Mouse (Mus musculus): ENCODE measurements around the gene Apol10a. TPM values are rescaled to one million over a fixed set of nuclear protein-coding genes. Genes with fewer than 3 reads are reported as not detected.
"Not testable (repeated sequence)": the region's sequence is repeated elsewhere in the genome, so short reads cannot be mapped to it uniquely, and the experiment has no call there.

Gene Apol10a
- polyA plus RNA-seq (2012; rRNA removed), result 0.28 and 0.38 TPM in 2 replicates

- H3K4me1 ChIP-seq (ENCODE audit: control insufficient read depth, insufficient read depth, low read length); H3K27me3 ChIP-seq (ENCODE audit: control insufficient read depth, insufficient read depth, low read length); H3K27ac ChIP-seq (ENCODE audit: control insufficient read depth, insufficient read depth, low read depth, low read length); H3K36me3 ChIP-seq (ENCODE audit: control insufficient read depth, insufficient read depth, low read length); H3K4me3 ChIP-seq (ENCODE audit: control insufficient read depth, low read depth, low read length): not testable (repeated sequence)
Observed at GRCm38 (mm10) chr15:77476693-77477092, at the start of gene Apol10a. Gene Apol10a, plus strand, starts transcription at chr15:77477047.

DNA sequence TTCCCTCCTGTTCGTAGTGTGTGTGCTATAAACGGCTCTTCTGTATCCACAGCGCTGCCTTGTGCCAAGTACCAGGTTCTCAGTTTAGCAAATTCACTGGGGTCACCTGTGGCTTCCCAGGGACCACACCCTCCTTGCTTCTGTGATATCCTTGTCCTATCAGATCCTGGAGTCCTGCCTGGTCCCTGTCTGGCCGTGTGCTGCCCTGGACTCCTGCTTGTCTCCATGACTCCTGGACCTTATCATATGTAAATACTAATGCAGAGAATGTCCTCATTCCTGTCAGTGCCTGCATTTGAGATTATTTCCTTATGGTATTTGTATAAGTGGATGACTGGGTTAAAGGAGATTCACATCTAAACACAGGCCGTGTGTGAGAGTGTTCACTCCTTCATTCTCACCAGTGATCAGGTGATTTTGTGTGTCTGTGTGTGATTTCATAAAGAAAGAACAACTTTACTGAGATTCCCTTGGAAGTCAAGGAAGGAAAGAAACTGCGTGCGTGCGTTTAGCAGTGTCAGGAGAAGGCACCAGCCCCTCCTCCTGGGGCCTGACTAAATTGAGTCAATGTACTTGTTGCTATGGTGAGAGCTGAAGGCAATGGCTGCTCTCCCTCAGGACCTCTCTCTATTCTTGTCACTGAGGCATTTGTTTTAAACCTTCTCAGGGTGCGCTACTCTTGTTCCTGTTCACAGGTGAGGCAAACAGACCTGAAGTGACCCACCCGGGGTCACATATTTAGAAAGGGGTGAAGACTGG, 48.0 kb upstream of the Apol10a start:
- peak overlapping the region; percentile 74 for H3K4me3 ChIP-seq (ENCODE audit: control insufficient read depth, low read depth, low read length)
- H3K36me3 ChIP-seq (ENCODE audit: control insufficient read depth, insufficient read depth, low read length); H3K27ac ChIP-seq (ENCODE audit: control insufficient read depth, insufficient read depth, low read depth, low read length); H3K27me3 ChIP-seq (ENCODE audit: control insufficient read depth, insufficient read depth, low read length); H3K4me1 ChIP-seq (ENCODE audit: control insufficient read depth, insufficient read depth, low read length): not testable (repeated sequence)

GRCm38 (mm10) chr15:77444746-77445145, 32.1 kb upstream of the Apol10a start:
- not testable (repeated sequence) for H3K27me3 ChIP-seq (ENCODE audit: control insufficient read depth, insufficient read depth, low read length); H3K4me1 ChIP-seq (ENCODE audit: control insufficient read depth, insufficient read depth, low read length); H3K4me3 ChIP-seq (ENCODE audit: control insufficient read depth, low read depth, low read length); H3K36me3 ChIP-seq (ENCODE audit: control insufficient read depth, insufficient read depth, low read length); H3K27ac ChIP-seq (ENCODE audit: control insufficient read depth, insufficient read depth, low read depth, low read length)

DNA sequence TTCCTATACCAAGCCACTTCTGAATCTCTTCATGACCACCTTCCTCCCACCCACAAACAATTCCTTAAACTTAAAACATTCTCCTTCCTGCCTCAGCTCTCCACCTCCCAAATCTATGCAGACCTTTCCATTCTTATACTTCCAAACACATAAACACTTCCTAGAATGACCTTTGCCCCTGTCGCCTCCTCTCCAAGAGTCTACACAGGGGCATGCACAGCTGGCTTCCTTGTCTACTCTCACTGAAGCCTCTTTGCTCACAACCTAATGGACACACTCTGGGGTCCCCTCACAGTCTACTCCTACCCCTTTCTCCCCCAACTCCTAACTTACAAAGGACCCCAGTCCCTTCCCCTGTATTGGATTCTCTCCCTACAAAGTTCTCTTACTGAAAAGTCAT, 31.2 kb upstream of the Apol10a start:
- not testable (repeated sequence) for H3K27ac ChIP-seq (ENCODE audit: control insufficient read depth, insufficient read depth, low read depth, low read length); H3K27me3 ChIP-seq (ENCODE audit: control insufficient read depth, insufficient read depth, low read length); H3K36me3 ChIP-seq (ENCODE audit: control insufficient read depth, insufficient read depth, low read length); H3K4me3 ChIP-seq (ENCODE audit: control insufficient read depth, low read depth, low read length); H3K4me1 ChIP-seq (ENCODE audit: control insufficient read depth, insufficient read depth, low read length)

GRCm38 (mm10) chr15:77447392-77447791, 29.5 kb upstream of the Apol10a start, which contains the start of gene Apol7b:
Gene Apol7b, minus strand, starts transcription at chr15:77447492.
- H3K27me3 ChIP-seq (ENCODE audit: control insufficient read depth, insufficient read depth, low read length); H3K27ac ChIP-seq (ENCODE audit: control insufficient read depth, insufficient read depth, low read depth, low read length); H3K4me3 ChIP-seq (ENCODE audit: control insufficient read depth, low read depth, low read length); H3K4me1 ChIP-seq (ENCODE audit: control insufficient read depth, insufficient read depth, low read length); H3K36me3 ChIP-seq (ENCODE audit: control insufficient read depth, insufficient read depth, low read length): not testable (repeated sequence)

- TF ChIP-seq CTCF (IDR thresholded peaks at IDR 0.05; ENCODE audit: control insufficient read depth, insufficient read depth, insufficient replicate concordance, low read depth, low read length), result peak; percentile 18; the same call in 1 of the 2 replicates
- not testable (repeated sequence) for H3K4me3 ChIP-seq (ENCODE audit: control insufficient read depth, low read depth, low read length); H3K27me3 ChIP-seq (ENCODE audit: control insufficient read depth, insufficient read depth, low read length); H3K27ac ChIP-seq (ENCODE audit: control insufficient read depth, insufficient read depth, low read depth, low read length); H3K4me1 ChIP-seq (ENCODE audit: control insufficient read depth, insufficient read depth, low read length); H3K36me3 ChIP-seq (ENCODE audit: control insufficient read depth, insufficient read depth, low read length)
Observed at GRCm38 (mm10) chr15:77449927-77450326, 26.9 kb upstream of the Apol10a start.

GRCm38 (mm10) chr15:77474699-77475390, 2.0 kb upstream of the Apol10a start:
- H3K4me1 ChIP-seq (ENCODE audit: control insufficient read depth, insufficient read depth, low read length); H3K4me3 ChIP-seq (ENCODE audit: control insufficient read depth, low read depth, low read length); H3K27me3 ChIP-seq (ENCODE audit: control insufficient read depth, insufficient read depth, low read length); H3K27ac ChIP-seq (ENCODE audit: control insufficient read depth, insufficient read depth, low read depth, low read length); H3K36me3 ChIP-seq (ENCODE audit: control insufficient read depth, insufficient read depth, low read length): not testable (repeated sequence)

- no peak overlapping the region for H3K4me3 ChIP-seq (ENCODE audit: control insufficient read depth, low read depth, low read length)
Observed at GRCm38 (mm10) chr15:77482140-77482794, 5.4 kb downstream of the Apol10a start.

DNA sequence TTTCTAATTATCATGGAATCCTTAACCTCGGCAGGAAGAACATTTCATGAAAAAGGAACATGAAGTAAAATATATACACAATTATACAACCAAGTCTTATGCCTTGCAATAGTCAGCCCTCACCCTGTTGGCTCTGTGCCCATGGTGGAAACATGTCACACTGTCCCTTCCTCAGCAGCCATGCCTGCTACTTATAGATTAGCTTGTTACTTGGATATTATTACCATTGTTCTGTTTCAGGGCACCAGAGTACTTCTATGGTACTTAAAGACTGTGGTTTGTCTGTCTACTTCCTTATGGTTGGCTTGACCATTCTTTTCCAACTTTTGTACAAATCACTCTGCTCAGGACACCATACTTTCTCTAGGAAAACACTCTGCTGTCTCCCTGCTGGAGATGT, 16.3 kb downstream of the Apol10a start:
- not testable (repeated sequence) for H3K4me3 ChIP-seq (ENCODE audit: control insufficient read depth, low read depth, low read length); H3K27me3 ChIP-seq (ENCODE audit: control insufficient read depth, insufficient read depth, low read length); H3K27ac ChIP-seq (ENCODE audit: control insufficient read depth, insufficient read depth, low read depth, low read length); H3K4me1 ChIP-seq (ENCODE audit: control insufficient read depth, insufficient read depth, low read length); H3K36me3 ChIP-seq (ENCODE audit: control insufficient read depth, insufficient read depth, low read length)

More at GRCm38 (mm10) chr15:77482140-77482794, 5.4 kb downstream of the Apol10a start:
- Histone ChIP-seq H3K4me1 (ENCODE audit: control insufficient read depth, insufficient read depth, low read length) (no peaks in the 10 kb centered on the region), H3K27me3 (ENCODE audit: control insufficient read depth, insufficient read depth, low read length) (no peaks in the 10 kb centered on the region), H3K27ac (ENCODE audit: control insufficient read depth, insufficient read depth, low read depth, low read length) (no peak overlapping the region), H3K36me3 (ENCODE audit: control insufficient read depth, insufficient read depth, low read length) (no peaks in the 10 kb centered on the region)
- TF ChIP-seq CTCF (IDR thresholded peaks at IDR 0.05; ENCODE audit: control insufficient read depth, insufficient read depth, insufficient replicate concordance, low read depth, low read length), result no peak
- TF ChIP-seq POLR2A (IDR thresholded peaks at IDR 0.05; ENCODE audit: control insufficient read depth, low read depth, low read length), result no peak

DNA sequence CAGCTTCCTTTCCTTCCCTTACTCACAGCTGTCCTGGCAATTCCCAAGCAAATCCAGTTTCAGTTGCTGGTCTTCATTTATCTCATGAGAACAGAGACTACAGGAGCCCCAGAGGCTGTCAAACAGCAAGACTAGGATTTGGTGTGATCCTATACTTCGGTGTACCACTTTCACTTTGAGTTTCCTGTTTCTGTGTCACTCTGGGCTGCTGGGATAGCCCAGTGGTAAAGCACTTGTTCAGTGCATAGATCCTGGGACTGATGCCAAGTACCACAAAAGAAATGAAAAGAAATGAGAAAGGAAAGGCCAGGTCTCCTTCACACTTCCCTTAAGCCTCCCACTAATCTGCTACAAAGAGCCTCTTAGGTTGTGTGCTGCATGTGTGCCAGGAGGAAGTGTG, 17.8 kb downstream of the Apol10a start:
- H3K4me1 ChIP-seq (ENCODE audit: control insufficient read depth, insufficient read depth, low read length); H3K36me3 ChIP-seq (ENCODE audit: control insufficient read depth, insufficient read depth, low read length); H3K27ac ChIP-seq (ENCODE audit: control insufficient read depth, insufficient read depth, low read depth, low read length); H3K27me3 ChIP-seq (ENCODE audit: control insufficient read depth, insufficient read depth, low read length); H3K4me3 ChIP-seq (ENCODE audit: control insufficient read depth, low read depth, low read length): not testable (repeated sequence)

GRCm38 (mm10) chr15:77507966-77508365, 31.1 kb downstream of the Apol10a start, which contains the start of gene Apol11a:
Gene Apol11a, plus strand, starts transcription at chr15:77508271.
- not testable (repeated sequence) for H3K27me3 ChIP-seq (ENCODE audit: control insufficient read depth, insufficient read depth, low read length); H3K27ac ChIP-seq (ENCODE audit: control insufficient read depth, insufficient read depth, low read depth, low read length); H3K36me3 ChIP-seq (ENCODE audit: control insufficient read depth, insufficient read depth, low read length); H3K4me1 ChIP-seq (ENCODE audit: control insufficient read depth, insufficient read depth, low read length); H3K4me3 ChIP-seq (ENCODE audit: control insufficient read depth, low read depth, low read length)

Measured in testis, adult 2 months (tissue).